Mouse (Mus musculus): ENCODE measurements around the gene P2ry10. TPM values are rescaled to one million over a fixed set of nuclear protein-coding genes. Genes with fewer than 3 reads are reported as not detected.
"Not testable (repeated sequence)": the region's sequence is repeated elsewhere in the genome, so short reads cannot be mapped to it uniquely, and the experiment has no call there.

The P2ry10 gene
- not detected in 2 replicates for polyA plus RNA-seq (2014; fragmentation: Nextera tagmentation; extraction: Ambion mirVana)

- no peak within 1 kb of the TSS for H3K4me3 ChIP-seq (ENCODE audit: low read depth, low read length)
- H3K27me3 ChIP-seq (ENCODE audit: control insufficient read depth, insufficient read depth, low read length), result no peaks in the 10 kb centered on the region
- no peaks in the 10 kb centered on the region for H3K36me3 ChIP-seq (ENCODE audit: control insufficient read depth, insufficient read depth, low read length)
- no peaks in the 10 kb centered on the region for H3K9me3 ChIP-seq (replicated peaks; ENCODE audit: control insufficient read depth, low read length)
- WGBS (ENCODE audit: insufficient replicate concordance), result 44% methylated on average over 4 of the region's 4 CpGs
- no peak within 1 kb of the TSS for H3K9ac ChIP-seq (ENCODE audit: low read depth, low read length)
- no peaks in the 10 kb centered on the region for H3K4me1 ChIP-seq (ENCODE audit: control insufficient read depth, insufficient read depth, low read length)
- H3K4me2 ChIP-seq, result no peak within 1 kb of the TSS
- no peak within 1 kb of the TSS for H3K27ac ChIP-seq (ENCODE audit: low read depth, low read length)
- ATAC-seq (replicated peaks; ENCODE audit: insufficient number of reproducible peaks, low FRiP score, low TSS enrichment), result no peak
Measured at GRCm38 (mm10) chrX:107088177-107088576, at the start of gene P2ry10. P2ry10 (plus strand) TSS chrX:107088492.

DNA sequence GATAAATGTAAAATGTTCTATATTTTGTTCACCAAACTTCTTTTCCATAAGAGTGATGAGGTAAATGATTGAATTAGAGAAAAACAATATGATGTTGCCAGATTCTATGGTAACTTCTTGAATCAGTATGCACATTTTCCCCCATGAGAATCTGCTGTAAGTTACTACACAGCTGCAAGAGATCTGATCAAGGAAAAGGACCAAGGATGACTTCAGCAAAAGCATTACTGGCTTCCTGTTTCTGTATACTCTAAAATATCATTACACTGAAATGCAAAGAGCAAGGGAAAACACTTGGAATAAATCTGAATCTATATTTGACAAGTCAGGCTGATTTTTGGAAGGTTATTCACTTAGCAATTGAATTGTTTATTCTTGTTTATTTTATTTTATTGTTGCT, 49.1 kb upstream of the P2ry10 start:
- Histone ChIP-seq H3K9me3 (replicated peaks; ENCODE audit: control insufficient read depth, low read length) (no peaks in the 10 kb centered on the region), H3K9ac (ENCODE audit: low read depth, low read length) (no peak overlapping the region), H3K27me3 (ENCODE audit: control insufficient read depth, insufficient read depth, low read length) (no peaks in the 10 kb centered on the region), H3K4me2 (no peak overlapping the region), H3K4me3 (ENCODE audit: low read depth, low read length) (no peak overlapping the region), H3K36me3 (ENCODE audit: control insufficient read depth, insufficient read depth, low read length) (no peaks in the 10 kb centered on the region), H3K4me1 (ENCODE audit: control insufficient read depth, insufficient read depth, low read length) (no peaks in the 10 kb centered on the region), H3K27ac (ENCODE audit: low read depth, low read length) (no peak overlapping the region)
- no peak for ATAC-seq (replicated peaks; ENCODE audit: insufficient number of reproducible peaks, low FRiP score, low TSS enrichment)

DNA sequence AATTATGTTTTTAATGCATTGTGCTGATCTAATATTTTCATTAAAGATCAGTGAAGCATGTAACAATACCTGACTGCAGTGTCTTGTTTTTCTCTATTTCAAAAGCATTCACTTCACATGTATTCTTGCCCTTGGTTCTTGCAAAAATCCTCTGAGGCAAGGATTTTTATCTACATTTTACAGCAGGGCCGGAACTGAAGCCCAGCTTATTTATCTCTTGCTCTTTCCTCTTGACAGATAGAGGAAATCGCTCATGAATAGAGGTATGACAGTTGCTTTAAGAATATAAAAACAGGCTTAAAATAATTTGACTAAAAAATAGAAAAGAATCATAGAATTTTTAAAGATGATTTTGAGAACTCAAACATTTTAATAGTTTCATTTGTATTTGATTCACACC, 48.7 kb upstream of the P2ry10 start:
- no peaks in the 10 kb centered on the region for H3K9me3 ChIP-seq (replicated peaks; ENCODE audit: control insufficient read depth, low read length)
- H3K9ac ChIP-seq (ENCODE audit: low read depth, low read length), result no peak overlapping the region
- no peak overlapping the region for H3K27ac ChIP-seq (ENCODE audit: low read depth, low read length)
- 35% methylated on average over 2 of the region's 2 CpGs for WGBS (ENCODE audit: insufficient replicate concordance)
- ATAC-seq (replicated peaks; ENCODE audit: insufficient number of reproducible peaks, low FRiP score, low TSS enrichment), result no peak
- no peaks in the 10 kb centered on the region for H3K4me1 ChIP-seq (ENCODE audit: control insufficient read depth, insufficient read depth, low read length)
- H3K36me3 ChIP-seq (ENCODE audit: control insufficient read depth, insufficient read depth, low read length), result no peaks in the 10 kb centered on the region
- no peaks in the 10 kb centered on the region for H3K27me3 ChIP-seq (ENCODE audit: control insufficient read depth, insufficient read depth, low read length)
- H3K4me3 ChIP-seq (ENCODE audit: low read depth, low read length), result no peak overlapping the region
- H3K4me2 ChIP-seq, result no peak overlapping the region

- Histone ChIP-seq H3K4me1 (ENCODE audit: control insufficient read depth, insufficient read depth, low read length) (no peaks in the 10 kb centered on the region), H3K27ac (ENCODE audit: low read depth, low read length) (no peak overlapping the region), H3K9me3 (replicated peaks; ENCODE audit: control insufficient read depth, low read length) (no peaks in the 10 kb centered on the region), H3K27me3 (ENCODE audit: control insufficient read depth, insufficient read depth, low read length) (no peaks in the 10 kb centered on the region), H3K9ac (ENCODE audit: low read depth, low read length) (no peak overlapping the region), H3K36me3 (ENCODE audit: control insufficient read depth, insufficient read depth, low read length) (no peaks in the 10 kb centered on the region), H3K4me2 (no peak overlapping the region), H3K4me3 (ENCODE audit: low read depth, low read length) (no peak overlapping the region)
- ATAC-seq (replicated peaks; ENCODE audit: insufficient number of reproducible peaks, low FRiP score, low TSS enrichment), result no peak
- 66% methylated on average over 2 of the region's 2 CpGs for WGBS (ENCODE audit: insufficient replicate concordance)
Measured at GRCm38 (mm10) chrX:107042367-107042766, 45.9 kb upstream of the P2ry10 start.

GRCm38 (mm10) chrX:107083407-107083806, 4.9 kb upstream of the P2ry10 start:
- not testable (repeated sequence) for H3K4me2 ChIP-seq; H3K9ac ChIP-seq (ENCODE audit: low read depth, low read length)
- 88% methylated on average over 2 of the region's 2 CpGs for WGBS (ENCODE audit: insufficient replicate concordance)

GRCm38 (mm10) chrX:107084320-107084719, 4.0 kb upstream of the P2ry10 start:
- no peaks in the 10 kb centered on the region for H3K4me1 ChIP-seq (ENCODE audit: control insufficient read depth, insufficient read depth, low read length)
- no peaks in the 10 kb centered on the region for H3K27me3 ChIP-seq (ENCODE audit: control insufficient read depth, insufficient read depth, low read length)
- H3K9me3 ChIP-seq (replicated peaks; ENCODE audit: control insufficient read depth, low read length), result no peaks in the 10 kb centered on the region
- H3K9ac ChIP-seq (ENCODE audit: low read depth, low read length), result no peak overlapping the region
- H3K36me3 ChIP-seq (ENCODE audit: control insufficient read depth, insufficient read depth, low read length), result no peaks in the 10 kb centered on the region
- H3K4me3 ChIP-seq (ENCODE audit: low read depth, low read length), result no peak overlapping the region
- no peak overlapping the region for H3K27ac ChIP-seq (ENCODE audit: low read depth, low read length)
- no peak for ATAC-seq (replicated peaks; ENCODE audit: insufficient number of reproducible peaks, low FRiP score, low TSS enrichment)
- no peak overlapping the region for H3K4me2 ChIP-seq

More at GRCm38 (mm10) chrX:107083407-107083806, 4.9 kb upstream of the P2ry10 start:
- not testable (repeated sequence) for H3K9me3 ChIP-seq (replicated peaks; ENCODE audit: control insufficient read depth, low read length); ATAC-seq (replicated peaks; ENCODE audit: insufficient number of reproducible peaks, low FRiP score, low TSS enrichment); H3K4me1 ChIP-seq (ENCODE audit: control insufficient read depth, insufficient read depth, low read length); H3K27me3 ChIP-seq (ENCODE audit: control insufficient read depth, insufficient read depth, low read length); H3K4me3 ChIP-seq (ENCODE audit: low read depth, low read length); H3K36me3 ChIP-seq (ENCODE audit: control insufficient read depth, insufficient read depth, low read length); H3K27ac ChIP-seq (ENCODE audit: low read depth, low read length)

GRCm38 (mm10) chrX:107089131-107089530, 839 bp downstream of the P2ry10 start:
- H3K4me3 ChIP-seq (ENCODE audit: low read depth, low read length), result no peak overlapping the region
- 67% methylated on average over 5 of the region's 5 CpGs for WGBS (ENCODE audit: insufficient replicate concordance)
- H3K4me2 ChIP-seq, result no peak overlapping the region
- H3K4me1 ChIP-seq (ENCODE audit: control insufficient read depth, insufficient read depth, low read length), result no peaks in the 10 kb centered on the region
- H3K36me3 ChIP-seq (ENCODE audit: control insufficient read depth, insufficient read depth, low read length), result no peaks in the 10 kb centered on the region
- H3K27ac ChIP-seq (ENCODE audit: low read depth, low read length), result no peak overlapping the region
- no peak overlapping the region for H3K9ac ChIP-seq (ENCODE audit: low read depth, low read length)
- H3K9me3 ChIP-seq (replicated peaks; ENCODE audit: control insufficient read depth, low read length), result no peaks in the 10 kb centered on the region
- ATAC-seq (replicated peaks; ENCODE audit: insufficient number of reproducible peaks, low FRiP score, low TSS enrichment), result no peak
- no peaks in the 10 kb centered on the region for H3K27me3 ChIP-seq (ENCODE audit: control insufficient read depth, insufficient read depth, low read length)

DNA sequence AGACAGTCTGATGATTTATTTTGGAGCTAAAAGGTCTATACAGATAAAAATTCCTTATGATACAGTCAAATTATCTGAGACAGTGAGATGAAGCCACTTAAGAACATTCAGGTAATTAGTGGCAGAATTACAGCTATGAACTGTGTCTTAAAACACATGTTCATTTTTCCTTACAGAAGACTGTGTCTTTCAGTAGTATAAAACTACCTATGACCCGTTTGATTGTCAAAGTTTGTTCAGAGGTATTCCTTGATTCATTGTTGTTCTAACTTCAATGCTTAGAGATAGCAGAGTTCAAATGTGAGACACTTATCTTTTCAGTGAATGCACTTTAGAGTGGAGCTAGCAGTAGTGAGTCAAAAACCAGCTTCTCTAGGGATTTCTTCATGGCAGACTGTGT, 1.6 kb downstream of the P2ry10 start:
- H3K9ac ChIP-seq (ENCODE audit: low read depth, low read length), result no peak overlapping the region
- no peak overlapping the region for H3K27ac ChIP-seq (ENCODE audit: low read depth, low read length)
- ATAC-seq (replicated peaks; ENCODE audit: insufficient number of reproducible peaks, low FRiP score, low TSS enrichment), result no peak
- H3K4me1 ChIP-seq (ENCODE audit: control insufficient read depth, insufficient read depth, low read length), result no peaks in the 10 kb centered on the region
- H3K27me3 ChIP-seq (ENCODE audit: control insufficient read depth, insufficient read depth, low read length), result no peaks in the 10 kb centered on the region
- H3K36me3 ChIP-seq (ENCODE audit: control insufficient read depth, insufficient read depth, low read length), result no peaks in the 10 kb centered on the region
- H3K4me2 ChIP-seq, result no peak overlapping the region
- WGBS (ENCODE audit: insufficient replicate concordance), result 43% methylated on average over 1 of the region's 1 CpGs
- H3K4me3 ChIP-seq (ENCODE audit: low read depth, low read length), result no peak overlapping the region
- no peaks in the 10 kb centered on the region for H3K9me3 ChIP-seq (replicated peaks; ENCODE audit: control insufficient read depth, low read length)

DNA sequence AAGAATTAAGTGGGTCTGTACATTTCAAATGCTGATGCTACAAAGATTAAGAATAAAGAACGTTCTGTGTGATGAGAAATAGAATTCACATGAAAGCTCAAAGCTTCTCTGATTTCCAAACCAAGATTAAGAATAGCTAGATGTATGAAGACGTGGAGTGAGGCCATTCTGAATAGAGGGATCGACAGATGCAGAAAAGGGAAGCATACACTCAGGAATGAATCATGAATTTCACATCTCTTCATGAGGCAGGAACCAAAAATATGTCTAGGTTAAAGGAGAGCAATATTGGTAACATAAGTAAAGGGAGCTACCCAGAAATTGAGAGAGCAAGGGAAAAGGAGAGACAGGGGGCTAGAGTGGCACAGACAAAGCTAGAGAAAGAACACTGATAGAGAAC, 7.3 kb downstream of the P2ry10 start:
- Histone ChIP-seq H3K4me2 (no peak overlapping the region), H3K9ac (ENCODE audit: low read depth, low read length) (no peak overlapping the region), H3K4me3 (ENCODE audit: low read depth, low read length) (no peak overlapping the region), H3K36me3 (ENCODE audit: control insufficient read depth, insufficient read depth, low read length) (no peaks in the 10 kb centered on the region), H3K27ac (ENCODE audit: low read depth, low read length) (no peak overlapping the region), H3K9me3 (replicated peaks; ENCODE audit: control insufficient read depth, low read length) (no peaks in the 10 kb centered on the region), H3K27me3 (ENCODE audit: control insufficient read depth, insufficient read depth, low read length) (no peaks in the 10 kb centered on the region), H3K4me1 (ENCODE audit: control insufficient read depth, insufficient read depth, low read length) (no peaks in the 10 kb centered on the region)
- ATAC-seq (replicated peaks; ENCODE audit: insufficient number of reproducible peaks, low FRiP score, low TSS enrichment), result no peak
- WGBS (ENCODE audit: insufficient replicate concordance), result 67% methylated on average over 3 of the region's 3 CpGs

Data from heart, embryonic 11.5 days (tissue).